Mouse (Mus musculus): ENCODE data around the gene Ppp1r18. TPM values are rescaled to one million over a fixed set of nuclear protein-coding genes. Genes with fewer than 3 reads are reported as not detected.

Gene Ppp1r18
- total RNA-seq, 2 experiments from 2014 or later = 27.9 to 29.6 TPM

DNA sequence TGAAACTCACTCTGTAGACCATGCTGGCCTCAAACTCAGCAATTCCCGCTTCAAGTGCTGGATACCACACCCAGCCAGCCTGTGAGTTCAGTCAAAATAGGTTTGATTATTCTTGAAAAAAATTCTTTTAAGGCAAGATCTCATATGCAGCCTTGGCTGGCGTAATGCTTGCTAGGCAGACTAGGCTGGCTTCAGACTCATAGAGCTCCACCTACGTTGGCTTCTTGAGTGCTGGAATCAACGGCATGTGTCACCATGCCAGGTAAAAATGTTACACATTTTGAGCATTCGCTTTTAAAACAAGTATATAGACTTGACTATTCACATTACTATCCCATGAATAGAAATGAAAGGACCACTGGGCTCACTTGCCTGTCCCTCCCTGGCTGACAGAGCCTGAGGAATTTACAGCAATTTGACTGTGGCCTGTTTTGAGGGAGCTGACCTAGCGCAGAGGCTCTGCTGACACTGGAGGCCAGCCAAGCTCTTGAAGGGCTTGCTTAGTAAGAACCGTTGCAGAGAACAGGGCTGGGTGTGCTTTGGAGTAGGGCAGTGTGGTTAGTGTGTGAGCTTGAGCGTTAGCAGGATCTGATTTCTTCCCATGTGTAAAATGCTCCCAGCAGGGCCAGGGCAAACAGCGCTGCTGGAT is 38.1 kb downstream of the Ppp1r18 start:
- intact Hi-C loops (cut with DNase I) = no loop called here
- DNase-seq = peak; percentile 78 to 79

DNA sequence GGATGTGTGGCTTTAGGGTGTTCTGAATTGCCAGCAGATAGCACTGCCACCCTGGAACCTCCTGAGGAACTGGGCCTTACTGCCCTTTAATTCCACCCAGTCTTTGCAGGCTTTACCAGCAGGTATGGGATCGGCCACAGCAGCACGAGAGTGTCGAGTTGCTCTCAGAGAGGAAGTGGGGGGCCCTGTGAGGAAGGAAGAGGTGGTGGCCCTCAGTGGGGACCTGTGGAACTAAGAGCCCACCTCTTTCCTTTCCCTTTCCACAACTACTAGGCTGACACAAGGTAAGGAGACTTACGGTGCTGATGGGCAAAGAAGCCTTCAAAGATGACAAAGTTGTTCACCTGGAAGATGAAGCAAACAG is 38.6 kb downstream of the Ppp1r18 start:
- intact Hi-C loops (cut with DNase I) = no loop called here

DNA sequence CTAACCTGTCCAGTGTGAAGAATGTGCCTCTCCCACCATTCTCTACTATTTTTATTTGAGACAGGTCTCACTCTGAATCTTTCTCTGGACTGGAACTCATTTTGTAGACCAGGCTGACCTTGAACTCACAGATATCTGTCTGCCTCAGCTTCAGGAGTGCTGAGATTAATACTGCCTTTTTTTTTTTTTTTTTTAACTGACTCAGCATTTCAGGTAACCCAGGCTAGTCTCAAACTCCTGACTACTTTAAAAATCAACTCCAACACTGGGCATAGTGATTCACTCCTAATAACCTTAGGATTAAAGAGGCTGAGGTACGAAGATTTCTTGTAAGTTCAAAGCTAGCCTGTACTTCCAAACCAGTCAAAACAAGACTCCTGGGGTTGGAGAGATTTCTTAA is 40.2 kb downstream of the Ppp1r18 start:
- intact Hi-C loops (cut with DNase I) = loop anchor here (5.0 kb wide), 1 partner anchor 168 kb away; no protein-coding TSS in a partner anchor

More for the DNA sequence above, 38.6 kb downstream of the Ppp1r18 start:
- DNase-seq = no peak

DNA sequence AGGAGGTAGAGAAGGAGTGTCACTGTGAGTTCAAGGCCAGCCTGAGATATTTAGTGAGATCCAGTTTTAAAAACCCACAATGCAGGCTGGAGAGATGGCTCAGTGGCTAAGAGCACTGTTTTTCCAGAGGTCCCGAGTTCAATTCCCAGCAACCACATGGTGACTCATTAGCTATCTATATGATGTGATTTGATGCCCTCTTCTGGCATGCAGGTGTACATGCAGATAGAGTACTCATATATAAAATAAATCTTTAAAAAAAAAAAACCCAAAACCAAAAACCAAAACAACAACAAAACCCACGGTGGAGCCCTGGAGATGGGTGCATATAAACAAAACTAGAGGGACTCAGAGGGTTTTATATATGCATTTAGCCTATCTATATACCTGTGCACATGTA is 42.2 kb downstream of the Ppp1r18 start:
- DNase-seq = no peak
- intact Hi-C loops (cut with DNase I) = loop anchor here (2.0 to 5.0 kb wide), 2 partner anchors 77 to 170 kb away; no protein-coding TSS in a partner anchor

More for the DNA sequence above, 40.2 kb downstream of the Ppp1r18 start:
- DNase-seq = no peak

DNA sequence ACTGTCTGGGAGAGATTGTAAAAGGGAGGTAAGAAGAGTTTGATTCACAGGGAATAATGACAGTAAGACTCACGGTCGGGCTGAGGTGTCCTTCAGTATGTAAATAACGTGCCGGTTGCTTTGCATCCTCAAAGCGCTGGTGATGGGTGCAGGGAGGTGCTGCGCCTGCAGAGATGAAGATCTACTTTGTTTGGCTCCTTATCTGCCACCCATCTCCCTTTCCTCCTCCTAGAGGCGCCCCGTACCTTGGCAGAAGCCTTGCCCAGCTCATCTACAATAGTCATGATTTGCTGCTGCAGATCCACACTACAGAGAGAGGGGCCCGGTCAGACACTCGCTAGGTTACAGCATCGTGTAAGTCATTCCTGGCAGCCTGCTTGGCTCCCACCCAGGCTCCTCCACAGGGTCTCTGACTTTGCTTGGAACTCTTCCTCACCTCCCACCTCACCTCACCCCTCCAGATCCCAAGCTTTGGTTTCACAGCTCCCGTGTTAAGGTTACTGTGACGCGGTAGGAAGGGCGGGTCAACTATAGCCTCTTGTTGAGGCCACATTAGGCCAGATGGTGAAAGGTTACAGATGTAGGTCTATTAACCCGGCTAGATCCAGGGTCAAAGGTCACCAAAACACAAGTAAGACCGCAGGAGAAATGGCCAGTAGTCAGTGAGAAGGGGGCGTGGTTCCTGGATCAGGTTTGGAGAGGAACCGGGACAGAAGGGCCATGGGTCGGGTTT is 44.0 kb downstream of the Ppp1r18 start:
- intact Hi-C loops (cut with DNase I) = loop anchor here (2.0 to 5.0 kb wide), 2 partner anchors 79 to 172 kb away; no protein-coding TSS in a partner anchor

DNA sequence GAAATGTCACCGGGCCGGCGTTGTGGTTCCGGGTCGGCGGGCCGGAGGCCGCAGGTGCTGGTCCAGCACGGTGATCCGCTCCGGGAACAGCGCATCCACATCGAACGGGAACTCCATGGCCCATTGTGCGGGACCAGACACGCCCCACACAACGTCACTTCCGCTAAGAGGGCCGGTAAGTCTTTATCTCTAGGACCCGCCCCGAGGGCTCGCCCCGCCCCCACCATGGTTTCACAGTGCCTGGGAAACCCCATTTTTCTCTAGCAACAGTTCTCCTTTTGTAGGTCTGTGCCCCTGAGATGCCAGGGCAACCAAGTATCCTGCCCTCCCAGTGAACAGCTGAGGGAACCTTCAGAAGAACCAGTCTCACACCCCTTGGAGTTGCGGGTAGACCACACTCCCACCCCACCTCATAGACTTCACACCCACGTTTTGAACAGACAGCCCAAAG is 44.6 kb downstream of the Ppp1r18 start, which contains the start of gene Atat1:
Gene Atat1 (minus strand): TSS at position 157 of the 451 bp plus-strand sequence.
- intact Hi-C loops (cut with DNase I) = loop anchor here (2.0 to 5.0 kb wide), 2 partner anchors 79 to 173 kb away; no protein-coding TSS in a partner anchor
- DNase-seq = peak; percentile 95 to 98

More for the DNA sequence above, 44.0 kb downstream of the Ppp1r18 start:
- DNase-seq = no peak

DNA sequence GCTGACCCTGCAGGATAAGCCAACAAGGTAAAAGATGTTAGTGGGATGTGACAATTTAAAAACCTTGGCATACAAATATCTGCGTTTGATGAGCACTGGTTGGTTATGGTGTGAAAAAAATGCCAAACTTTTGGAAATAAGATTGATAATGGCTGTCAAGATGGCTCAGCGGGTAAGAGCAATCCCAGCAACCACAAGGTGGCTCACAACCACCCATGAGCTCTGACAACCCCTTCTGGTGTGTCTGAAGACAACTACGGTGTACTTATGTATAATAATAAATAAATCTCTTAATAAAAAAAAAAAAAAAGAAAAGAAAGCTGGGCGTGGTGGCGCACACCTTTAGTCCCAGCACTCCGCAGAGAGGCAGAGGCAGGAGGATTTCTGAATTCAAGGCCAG is 49.6 kb downstream of the Ppp1r18 start:
- DNase-seq = no peak
- intact Hi-C loops (cut with DNase I) = no loop called here

DNA sequence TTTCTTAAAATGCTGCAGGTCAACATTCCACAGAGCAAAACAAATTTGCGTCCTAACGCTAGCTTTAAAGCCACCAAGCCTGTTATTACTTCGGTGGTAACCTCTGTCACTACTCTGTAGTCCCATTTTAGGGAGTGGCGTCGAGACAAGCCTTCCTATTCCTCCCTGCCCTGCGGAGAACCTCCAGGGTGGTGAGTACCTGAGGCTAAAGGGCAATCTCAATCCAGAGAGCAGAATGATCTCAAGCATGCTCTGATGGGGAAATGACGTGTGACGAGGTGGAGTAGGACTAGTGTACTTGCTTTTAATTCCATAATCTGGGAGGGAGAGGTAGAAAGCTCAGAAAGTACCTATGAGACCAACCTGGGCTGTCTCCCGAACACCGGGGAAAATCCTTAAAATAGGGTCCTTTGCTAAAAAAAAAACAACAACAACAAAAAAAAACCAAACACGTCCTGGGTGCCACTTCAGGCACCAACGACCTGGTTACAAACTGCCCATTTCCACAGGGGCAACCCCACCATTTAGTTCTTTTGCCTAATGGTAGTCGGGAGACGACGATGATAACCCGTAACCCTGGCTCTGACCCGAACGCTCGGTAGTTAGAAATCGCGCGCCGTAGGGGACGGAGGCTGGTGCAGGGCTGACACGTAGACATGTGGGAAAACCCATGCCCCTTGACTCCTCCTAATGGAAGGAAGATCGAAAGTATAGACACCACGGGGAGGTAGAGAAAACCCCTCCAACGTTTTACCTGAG is 50.3 kb downstream of the Ppp1r18 start:
- intact Hi-C loops (cut with DNase I) = loop anchor here (2.0 kb wide), 1 partner anchor 79 kb away; no protein-coding TSS in a partner anchor
- no peak for DNase-seq

DNA sequence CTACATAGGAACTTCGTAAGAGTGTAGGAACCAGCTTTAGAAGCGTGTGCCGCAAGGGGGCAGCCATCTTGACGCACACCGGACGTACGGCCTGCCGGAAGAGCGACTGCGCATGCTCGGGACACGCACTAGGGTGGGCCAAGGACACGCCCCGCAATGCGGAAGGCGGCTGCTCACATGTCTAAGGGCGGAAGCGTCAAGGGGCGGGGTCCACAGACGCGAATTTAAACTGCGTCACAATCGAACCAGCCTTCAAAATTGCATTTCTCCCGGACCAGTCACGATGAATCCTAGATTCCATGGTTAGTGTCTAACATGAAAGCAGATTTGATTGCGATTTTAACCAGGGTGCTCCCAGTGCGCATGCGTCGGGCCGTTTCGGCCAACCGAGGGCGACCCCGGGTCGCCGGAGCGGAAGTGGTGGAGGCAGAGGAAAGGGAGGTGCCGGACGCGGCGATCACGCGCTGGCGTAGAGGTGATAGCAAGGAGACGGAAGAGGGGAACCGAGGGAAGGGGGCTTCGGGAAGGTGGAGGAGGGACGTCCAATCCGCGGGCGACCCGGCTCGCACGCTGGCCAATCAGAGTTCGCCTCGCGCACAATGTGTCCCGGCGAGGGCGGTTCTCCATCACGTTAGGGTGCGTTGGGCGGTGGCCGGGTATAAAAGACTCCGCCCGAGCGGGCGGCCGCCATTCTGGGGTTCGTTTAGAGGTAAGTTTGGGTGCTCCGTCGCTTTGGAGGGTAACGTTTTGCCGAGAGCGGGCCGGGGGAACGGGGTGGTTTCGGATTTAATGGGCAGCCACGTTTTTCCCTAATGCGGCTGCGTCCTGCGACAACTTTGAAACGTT is 51.1 kb downstream of the Ppp1r18 start, which contains the start of the genes Mrps18b and Ppp1r10:
Gene Mrps18b (minus strand): TSS at position 93 of the 846 bp plus-strand sequence.
Gene Ppp1r10 (plus strand): TSS at position 138 of the 846 bp plus-strand sequence.
- intact Hi-C loops (cut with DNase I) = loop anchor here (2.0 kb wide), 1 partner anchor 80 kb away; no protein-coding TSS in a partner anchor
- peak; percentile 98 to 99 for DNase-seq

DNA sequence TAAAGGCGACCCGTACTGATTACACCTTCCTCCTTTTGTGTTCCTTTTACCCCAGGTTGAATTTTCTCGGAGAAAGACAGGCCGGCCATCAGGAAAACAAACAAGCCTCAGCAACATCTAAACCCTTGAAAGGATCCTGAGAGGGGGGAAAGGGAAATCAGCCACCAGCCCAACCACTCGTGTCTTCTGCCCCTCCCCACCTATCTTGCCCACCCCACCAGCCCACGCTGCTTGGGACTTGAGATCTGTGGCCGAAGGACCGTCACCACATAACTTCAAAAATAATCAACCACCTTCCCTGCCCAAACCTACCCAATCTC is 51.7 kb downstream of the Ppp1r18 start:
- intact Hi-C loops (cut with DNase I) = loop anchor here (2.0 kb wide), 1 partner anchor 80 kb away; no protein-coding TSS in a partner anchor
- DNase-seq = peak in 1 of 2 experiments; percentile 58

DNA sequence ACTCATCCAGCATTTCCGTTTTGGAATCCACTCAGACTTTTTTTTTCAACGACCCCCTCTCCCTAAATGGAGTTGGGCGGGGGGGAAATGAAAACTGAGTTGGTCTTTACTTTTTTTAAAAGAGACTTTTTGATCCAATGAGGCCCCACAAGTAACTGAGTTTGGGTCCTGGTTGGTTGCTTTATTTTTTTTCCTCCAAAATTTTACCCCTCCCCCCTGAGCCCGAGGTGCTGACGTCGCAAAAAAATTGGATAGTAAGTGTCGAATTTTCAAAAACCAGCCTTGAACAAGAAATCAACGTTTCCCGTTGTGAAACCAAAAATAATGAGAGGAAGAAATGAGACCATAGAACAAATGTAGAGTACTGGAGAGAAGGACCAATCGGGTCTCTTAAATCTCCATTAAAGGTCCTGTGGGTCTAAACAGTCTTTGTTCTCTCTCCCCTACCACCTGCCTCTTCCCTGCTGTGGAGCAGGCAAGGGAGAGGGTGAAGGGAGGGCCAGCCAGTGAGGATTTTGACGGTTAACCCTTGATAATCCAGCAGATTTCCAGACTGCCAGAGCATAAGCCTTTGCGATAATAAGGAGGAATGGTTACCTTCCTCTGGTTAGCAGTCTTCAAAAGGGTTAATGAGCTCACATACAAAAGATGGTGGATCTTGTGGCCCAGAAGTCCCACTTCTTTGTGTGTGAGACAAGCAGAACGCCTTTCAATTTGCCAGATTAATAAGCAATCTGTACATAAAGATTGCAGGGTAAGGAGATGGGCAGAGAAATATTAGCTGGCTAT is 52.3 kb downstream of the Ppp1r18 start:
- DNase-seq = peak; percentile 65 to 79
- intact Hi-C loops (cut with DNase I) = loop anchor here (2.0 kb wide), 1 partner anchor 81 kb away; no protein-coding TSS in a partner anchor

DNA sequence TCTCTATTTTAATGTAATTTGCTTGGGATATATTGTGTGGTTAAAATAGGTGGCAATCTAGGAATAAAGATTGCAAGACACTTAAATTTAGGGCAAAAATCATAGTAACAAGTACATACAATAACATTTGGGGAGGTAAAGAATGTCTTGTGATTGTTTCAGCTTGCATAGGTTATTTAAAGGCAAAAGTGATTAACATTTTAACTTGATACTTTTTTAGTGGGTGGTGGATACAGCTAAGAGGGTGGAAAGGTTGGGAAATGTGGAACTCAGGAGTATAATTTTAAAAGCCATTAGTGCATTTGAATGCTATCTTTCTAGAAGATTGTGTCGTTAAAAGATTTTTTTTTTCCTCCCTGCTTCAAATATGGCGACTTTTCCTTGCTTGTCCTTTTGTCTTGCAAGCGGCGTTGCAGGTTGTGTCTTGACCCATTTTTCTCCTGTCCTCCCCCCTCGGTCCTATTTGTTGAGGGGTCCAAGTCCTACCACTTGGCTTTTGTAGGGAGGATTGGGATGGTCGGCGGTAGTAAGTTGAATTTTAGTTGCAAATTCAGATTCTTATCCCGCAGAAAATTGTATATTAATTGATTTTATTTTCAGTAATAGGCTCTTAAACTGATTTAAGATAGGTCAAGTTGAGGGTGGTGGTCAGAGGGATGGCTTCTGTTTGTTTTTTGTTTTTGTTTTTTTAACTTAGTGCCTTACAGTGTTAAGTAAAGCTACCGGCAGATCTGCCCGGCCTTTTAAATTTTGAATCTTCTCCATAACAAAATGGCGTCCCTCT is 53.1 kb downstream of the Ppp1r18 start:
- intact Hi-C loops (cut with DNase I) = no loop called here
- peak; percentile 58 to 70 for DNase-seq

DNA sequence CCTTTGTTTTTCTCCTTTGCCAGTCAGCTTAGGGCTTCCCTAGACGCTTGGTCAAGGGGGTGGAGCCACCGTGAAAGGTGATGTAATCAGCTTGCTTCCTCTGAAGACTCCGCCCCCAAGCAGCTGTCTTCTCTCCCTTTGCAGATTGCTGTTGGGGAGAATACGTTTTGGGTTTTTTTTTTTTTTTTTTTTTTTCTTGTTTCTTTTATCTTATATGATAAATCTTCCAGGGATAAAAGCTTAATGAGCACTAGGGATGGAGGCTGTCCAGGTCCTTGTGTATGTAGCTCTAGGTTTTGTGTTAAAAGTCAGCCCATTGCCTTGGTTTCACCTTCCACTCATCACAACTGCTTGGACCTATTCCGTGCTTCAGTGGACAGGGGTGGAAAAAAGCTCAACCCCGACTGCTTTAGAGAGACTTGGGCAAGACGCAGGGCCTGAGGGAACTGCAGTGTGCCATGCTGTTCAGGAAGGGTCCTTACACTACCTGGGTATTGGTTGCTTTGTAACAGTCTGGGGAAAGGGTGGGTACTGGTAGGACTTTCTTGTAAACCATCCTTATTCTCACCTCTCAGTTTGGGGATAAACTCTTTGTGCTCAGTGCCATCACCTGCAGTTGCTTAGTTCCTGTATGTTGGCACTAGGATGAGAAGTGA is 53.8 kb downstream of the Ppp1r18 start:
- peak; percentile 97 for DNase-seq
- intact Hi-C loops (cut with DNase I) = no loop called here

DNA sequence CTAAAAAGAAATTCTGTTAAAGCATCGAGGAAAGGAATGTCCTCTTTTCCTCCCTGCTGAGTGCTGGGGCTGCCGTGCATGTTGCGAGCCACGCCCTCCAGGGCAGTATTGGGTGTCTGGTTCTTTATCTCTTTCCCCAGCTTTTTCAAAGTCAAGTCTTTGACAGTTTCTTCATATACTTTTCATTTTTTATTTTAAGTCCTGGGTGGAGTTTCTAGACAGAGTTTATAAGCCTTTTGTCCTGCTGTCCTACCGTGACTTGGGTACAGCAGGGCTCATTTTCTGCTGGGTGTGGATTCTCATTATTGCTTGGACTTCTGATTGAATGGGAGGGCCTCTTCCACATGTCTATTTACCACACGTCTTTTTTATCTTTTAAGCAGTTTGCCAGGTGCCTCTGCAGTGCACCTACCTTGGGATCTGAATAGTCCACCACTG is 54.5 kb downstream of the Ppp1r18 start:
- intact Hi-C loops (cut with DNase I) = no loop called here
- peak in 1 of 2 experiments; percentile 44 for DNase-seq

DNA sequence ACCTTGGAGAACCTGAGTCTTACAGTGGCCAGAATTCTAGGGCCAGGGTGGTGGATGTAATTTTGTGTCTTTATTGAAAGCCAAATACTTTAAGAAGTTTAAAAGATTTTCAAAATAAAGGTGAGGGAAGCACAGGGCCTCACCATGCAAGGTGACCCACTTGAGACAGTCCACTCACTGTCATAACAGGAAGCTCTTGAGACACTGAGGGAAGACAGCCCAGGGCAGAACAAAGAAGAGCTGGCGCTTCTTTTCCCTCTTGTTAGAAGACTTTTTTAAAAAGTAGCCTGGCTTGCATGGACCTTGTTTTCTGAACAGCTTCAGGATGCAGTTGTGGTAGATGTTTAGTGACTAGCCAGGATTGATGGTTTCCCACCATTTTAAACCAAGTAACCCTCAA is 55.0 kb downstream of the Ppp1r18 start:
- DNase-seq = peak in 1 of 2 experiments; percentile 28
- intact Hi-C loops (cut with DNase I) = no loop called here

DNA sequence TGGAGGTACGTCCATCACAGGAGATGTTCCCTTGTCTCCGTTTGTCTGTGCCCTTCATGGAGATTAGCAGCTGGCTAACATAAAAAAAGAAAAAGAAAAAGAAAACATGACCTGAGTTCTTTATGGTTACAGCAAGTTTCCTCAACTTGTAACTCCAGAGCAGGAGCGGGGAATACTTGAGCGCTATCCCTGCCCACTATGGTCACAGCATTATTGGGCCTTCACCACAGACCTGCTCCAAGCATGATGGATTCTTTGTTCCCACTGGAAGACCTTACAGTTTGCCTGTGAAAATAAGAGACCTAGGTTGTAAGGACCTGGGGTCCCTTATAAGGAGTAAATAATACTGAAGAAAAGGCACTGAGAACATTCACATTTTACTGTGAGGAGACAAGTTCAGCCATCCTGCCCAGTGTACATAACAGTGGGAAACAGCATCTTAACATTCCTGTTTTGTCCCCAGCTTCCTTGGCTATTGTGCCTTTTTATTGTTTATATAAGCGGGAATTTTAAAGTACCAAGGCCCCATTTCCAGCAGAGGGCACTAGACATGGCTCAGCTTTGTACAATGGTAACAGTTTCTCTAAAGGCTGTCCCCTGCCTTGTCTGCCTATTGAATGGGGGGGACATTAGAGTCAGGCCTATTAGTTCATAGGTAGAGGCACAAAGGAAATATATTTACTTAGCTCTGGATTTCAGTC is 55.6 kb downstream of the Ppp1r18 start:
- DNase-seq = peak; percentile 55 to 64
- intact Hi-C loops (cut with DNase I) = no loop called here

DNA sequence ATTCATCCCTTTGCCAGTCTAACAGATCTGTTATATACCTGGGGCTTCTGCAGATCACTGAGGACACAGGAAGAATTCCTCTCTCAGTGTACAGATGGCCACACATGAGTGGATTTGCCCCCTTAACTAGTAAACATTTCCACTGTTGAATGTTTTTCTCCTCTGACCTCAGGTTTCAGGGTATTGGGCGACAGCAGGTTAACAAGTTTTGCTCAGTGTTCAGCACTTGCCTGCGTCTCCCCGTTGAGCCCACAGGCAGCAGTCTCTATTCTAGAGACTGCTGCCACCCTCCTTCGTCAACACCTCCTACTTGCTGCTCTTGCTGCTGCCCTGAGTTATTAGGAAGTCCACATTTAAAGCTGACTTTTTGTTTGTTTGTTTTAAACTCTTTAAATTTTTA is 56.3 kb downstream of the Ppp1r18 start:
- intact Hi-C loops (cut with DNase I) = no loop called here
- no peak for DNase-seq

All from heart, postnatal 10 days (tissue).